Mouse (Mus musculus): ENCODE data around the gene Macrod2.

DNA sequence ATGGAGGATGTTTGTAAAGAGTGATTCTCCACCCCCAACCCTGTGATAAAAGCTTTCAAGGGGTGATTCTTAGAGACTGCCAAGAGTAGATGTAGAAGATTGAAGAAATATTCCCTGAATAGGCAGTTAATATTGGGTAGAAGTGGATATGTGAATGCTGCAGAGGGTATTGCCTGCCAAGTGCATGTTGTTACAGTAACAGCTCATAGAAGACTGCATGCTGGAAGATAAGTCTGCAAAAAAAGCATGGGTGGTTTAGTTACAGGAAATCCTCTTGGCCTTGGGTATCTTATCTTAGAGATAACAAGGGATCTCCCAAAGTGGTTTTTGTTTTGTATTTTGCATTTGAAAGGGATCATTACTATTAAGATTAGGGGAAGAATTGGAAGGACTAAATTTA is 30.7 kb downstream of the Macrod2 start:
- TF ChIP-seq CTCF (IDR thresholded peaks at IDR 0.05), result no peak
- TF ChIP-seq EP300 (IDR thresholded peaks at IDR 0.05), result no peak

Data from lung, postnatal 0 days (tissue).